Mouse (Mus musculus) embryonic fibroblast, embryonic 13.5 days (primary cell): ENCODE measurements at regions not wholly inside any gene's neighbourhood (a gene's known extent, or its start where the extent isn't known, plus 50 kb on each side); places are given as distances from the start of the nearest gene placed in this dataset.

ENCODE experiments used
- CTCF ChIP-seq: IDR thresholded peaks from 2 replicates; pipeline ENCODE4 v1.5.1; 2011; ENCODE audit warnings: mild to moderate bottlenecking, control low read depth, low read length, moderate library complexity, borderline replicate concordance; ENCODE audit not compliant: insufficient read depth
- POLR2A ChIP-seq: IDR thresholded peaks from 2 replicates; pipeline ENCODE4 v1.6.1; 2011; ENCODE audit warnings: low read depth, mild to moderate bottlenecking, control low read depth, low read length, moderate library complexity

GRCm38 (mm10) chr9:118404867-118405266 lies 73.1 kb upstream of the Eomes start:
- TF ChIP-seq POLR2A (no peak), CTCF (no peak)
